Mouse (Mus musculus) spleen, postnatal 0 days (tissue): Measurements from ENCODE around the gene Man1a2. TPM values are rescaled to one million over a fixed set of nuclear protein-coding genes. Genes with fewer than 3 reads are reported as not detected.

Experiments used
- polyA plus RNA-seq: library from polyadenylated mRNA; unstranded; fragments of >200 nt; fragmentation: Nextera tagmentation; extraction: Ambion mirVana; gene quantifications from 2 replicates; pipeline ENCODE4 v1.2.1, GENCODE M21; 2015

Man1a2 gene
- 51.8 and 56.0 TPM in 2 replicates for polyA plus RNA-seq

DNA sequence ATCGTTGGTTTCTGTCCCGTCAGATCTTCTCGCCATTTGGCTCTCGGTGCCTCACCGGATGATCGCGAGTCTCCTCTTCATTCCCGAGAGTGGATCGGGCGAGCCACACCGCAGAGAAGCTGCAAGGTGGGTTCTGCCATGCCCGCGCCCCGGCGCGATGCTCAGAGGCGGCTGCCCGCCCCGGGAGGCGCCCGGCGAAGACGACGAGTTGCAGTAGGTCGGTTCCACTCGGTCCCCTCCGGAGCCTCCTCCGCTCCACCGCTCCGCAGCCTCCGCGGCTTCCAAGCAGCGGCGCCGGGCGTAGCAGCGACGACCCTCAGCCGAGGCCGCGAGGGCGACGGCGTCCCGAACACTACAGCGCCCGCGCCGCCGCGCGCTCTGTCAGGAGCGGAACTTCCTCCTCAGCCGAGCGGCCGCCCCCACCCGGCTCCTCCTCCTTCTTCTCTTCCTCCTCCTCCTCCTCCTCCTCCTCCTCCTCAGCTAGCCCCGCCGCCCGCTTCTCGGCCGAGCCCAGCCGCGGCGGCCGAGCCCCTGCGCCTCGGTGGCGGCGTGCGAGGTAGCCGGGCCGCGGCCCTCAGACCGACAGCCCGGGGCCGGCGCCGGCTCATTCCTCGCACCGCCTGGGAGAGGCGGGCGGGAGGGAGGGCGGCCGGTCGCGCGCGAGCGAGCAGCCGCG lies at the start of gene Man1a2:
TSS of gene Man1a2 (minus strand) at position 417 of the 676 bp plus-strand sequence.

Other genes starting within 250 kb of the Man1a2 start
- gene Tent5c, start 196.2 kb downstream of the Man1a2 start, polyA plus RNA-seq: 61.5 and 71.0 TPM in 2 replicates
- gene Vtcn1, start 140.0 kb upstream of the Man1a2 start, polyA plus RNA-seq: 0.06 TPM in 1 of 2 replicates, not detected in the other
- gene Trim45, start 236.7 kb upstream of the Man1a2 start, polyA plus RNA-seq: 1.3 and 1.8 TPM in 2 replicates